Mouse (Mus musculus): ENCODE data around the gene Padi4. TPM values are rescaled to one million over a fixed set of nuclear protein-coding genes. Genes with fewer than 3 reads are reported as not detected.

Padi4 gene
- total RNA-seq, 2 experiments from 2014 or later: not detected

DNA sequence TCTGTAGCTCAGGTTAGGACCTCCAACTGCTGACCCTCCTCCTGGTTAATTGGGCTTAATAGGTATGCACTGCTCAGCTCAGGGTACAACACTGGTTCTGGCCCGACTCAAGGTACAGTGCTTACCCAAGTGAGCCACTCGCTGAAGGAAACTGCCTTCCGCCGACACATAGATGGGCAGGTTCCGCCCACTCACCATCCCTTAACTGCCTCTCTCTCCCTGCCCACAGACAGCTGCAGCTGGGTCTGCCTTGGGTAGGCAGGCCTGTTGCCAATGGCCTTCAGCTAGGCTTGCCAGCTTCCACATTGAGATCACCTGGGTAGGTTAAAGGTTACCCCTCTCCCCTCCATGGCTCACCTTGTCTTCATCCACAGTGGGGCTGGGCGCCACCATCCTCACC, 32.6 kb downstream of the Padi4 start:
- no peak for DNase-seq (ENCODE audit: low spot score in 2 of 2)

- DNase-seq (ENCODE audit: low spot score in 2 of 2): no peak
These were observed 33.4 kb downstream of the Padi4 start for GRCm38 (mm10) chr4:140740655-140741054.

- DNase-seq (ENCODE audit: low spot score in 2 of 2): no peak
These were observed 41.2 kb downstream of the Padi4 start for GRCm38 (mm10) chr4:140732871-140733270.

DNA sequence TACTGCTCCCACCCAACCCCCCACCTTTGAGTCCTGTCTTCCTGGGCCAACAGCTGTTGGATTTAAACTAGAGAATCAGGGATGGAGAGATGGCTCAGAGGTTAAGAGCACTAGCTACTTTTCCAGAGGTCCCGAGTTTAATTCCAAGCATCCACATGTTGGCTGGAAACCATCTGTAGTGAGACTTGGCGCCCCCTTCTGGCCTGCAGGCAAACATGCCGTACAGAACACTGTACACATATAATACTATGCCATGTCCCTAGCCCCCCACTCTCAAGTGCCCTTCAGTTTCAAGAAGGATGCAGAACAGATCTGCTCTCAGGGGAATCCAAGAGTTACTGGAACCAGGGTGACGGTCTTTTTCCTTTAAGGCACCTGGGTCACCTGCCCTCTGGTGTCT, 42.4 kb downstream of the Padi4 start:
- DNase-seq (ENCODE audit: low spot score in 2 of 2): no peak

DNA sequence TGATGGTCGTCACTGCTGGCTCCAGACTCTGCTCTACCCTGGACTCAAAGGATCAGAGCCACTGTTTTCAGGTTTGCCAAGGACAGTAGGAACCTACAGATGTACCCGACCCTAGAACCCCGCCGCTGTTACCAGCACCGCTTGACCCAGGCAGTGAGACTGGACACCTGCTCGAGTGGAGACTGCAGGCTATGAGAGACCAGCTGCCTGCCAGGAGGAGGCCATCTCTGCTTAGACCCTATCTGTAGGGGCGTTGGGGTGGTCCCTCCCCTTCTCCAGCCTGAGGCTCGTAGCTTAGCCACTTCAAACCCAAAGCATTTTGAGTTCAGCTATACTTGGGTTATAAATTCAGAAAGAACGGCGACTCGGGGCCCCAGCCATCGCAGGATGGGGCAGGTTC, 47.1 kb downstream of the Padi4 start:
- no peak for DNase-seq (ENCODE audit: low spot score in 2 of 2)

DNA sequence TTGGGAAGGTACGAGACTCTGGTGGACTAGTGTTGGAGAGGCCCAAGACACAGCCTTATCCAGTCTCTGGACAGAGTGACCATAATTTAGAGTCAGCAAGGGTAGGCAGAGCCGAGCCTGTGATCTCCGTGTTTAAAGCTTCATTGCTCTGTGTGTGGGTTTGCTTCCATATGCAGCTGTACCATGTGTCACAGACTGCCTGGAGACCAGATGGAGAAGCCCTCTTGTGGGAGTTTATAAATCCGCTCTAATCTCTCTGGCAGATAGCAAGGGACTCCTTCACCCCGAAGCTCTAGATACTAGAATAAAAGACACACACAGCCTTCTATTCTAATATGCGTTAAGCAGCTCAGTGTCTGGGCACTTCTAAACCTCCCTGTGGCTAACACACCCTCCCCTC, 49.3 kb downstream of the Padi4 start:
- peak; percentile 52 to 80 for DNase-seq (ENCODE audit: low spot score in 2 of 2)

DNA sequence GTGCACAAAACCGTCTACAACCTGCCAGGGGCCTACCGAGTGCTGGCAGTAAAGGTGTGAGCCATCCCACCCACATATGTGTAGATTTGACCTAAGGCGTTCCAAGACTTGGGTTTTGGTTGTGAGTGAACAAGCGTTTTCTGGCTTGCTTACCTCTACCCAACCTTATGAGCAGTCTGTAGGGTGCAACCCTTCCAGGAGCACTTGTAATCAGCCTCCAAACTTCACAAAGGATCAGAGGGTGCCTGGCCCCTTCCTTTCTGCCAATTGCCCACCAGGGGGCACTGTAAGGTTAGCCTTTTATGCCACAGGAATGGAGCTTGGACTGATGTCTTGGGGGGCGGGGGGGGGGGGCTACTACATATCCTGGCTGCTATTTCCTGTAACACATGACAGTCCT, 50.2 kb downstream of the Padi4 start:
- DNase-seq (ENCODE audit: low spot score in 2 of 2): peak in 1 of 2 experiments; percentile 26

DNA sequence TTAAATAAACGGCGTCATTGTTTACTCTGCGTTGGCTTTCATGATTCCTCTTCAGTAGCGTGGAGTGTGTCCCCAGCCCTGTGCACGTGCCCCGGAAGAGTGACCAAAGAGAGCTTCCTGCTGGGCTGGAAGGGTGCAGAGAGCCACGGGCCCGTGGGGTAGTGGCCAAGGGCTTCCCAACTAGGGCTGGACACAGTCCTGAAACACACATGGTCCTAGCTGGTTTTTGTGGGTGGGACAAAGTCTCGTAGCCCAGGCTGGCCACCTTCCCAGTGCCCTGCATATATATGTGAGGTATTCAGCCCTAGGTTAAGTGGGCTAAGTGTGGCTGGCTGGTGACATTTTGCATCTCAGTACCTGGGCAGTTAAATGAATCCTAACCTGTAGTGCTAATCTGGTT, 50.8 kb downstream of the Padi4 start:
- DNase-seq (ENCODE audit: low spot score in 2 of 2): no peak

GRCm38 (mm10) chr4:140722710-140723109, 51.3 kb downstream of the Padi4 start:
- no peak for DNase-seq (ENCODE audit: low spot score in 2 of 2)

GRCm38 (mm10) chr4:140721968-140722490, 52.0 kb downstream of the Padi4 start:
- no peak for DNase-seq (ENCODE audit: low spot score in 2 of 2)

DNA sequence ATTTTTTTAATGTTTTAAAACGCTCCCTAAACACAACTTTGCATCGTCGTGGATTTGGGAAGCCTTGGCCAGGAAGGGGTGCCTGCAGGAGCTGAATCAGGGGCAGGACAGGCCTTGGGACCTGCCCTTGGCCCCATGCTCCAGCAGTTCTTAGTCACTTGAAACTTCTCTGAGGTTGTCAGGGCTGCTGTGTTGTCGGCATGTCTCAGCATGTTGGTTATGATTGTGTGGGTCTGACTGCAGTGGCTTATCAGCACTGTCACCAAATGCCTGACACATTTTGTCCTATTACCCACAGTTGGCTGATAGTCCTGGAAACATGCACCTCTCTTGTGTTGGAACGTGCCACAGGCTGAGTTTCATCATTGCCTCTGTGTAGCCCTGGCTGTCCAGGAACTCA, 53.9 kb downstream of the Padi4 start:
- no peak for DNase-seq (ENCODE audit: low spot score in 2 of 2)

DNA sequence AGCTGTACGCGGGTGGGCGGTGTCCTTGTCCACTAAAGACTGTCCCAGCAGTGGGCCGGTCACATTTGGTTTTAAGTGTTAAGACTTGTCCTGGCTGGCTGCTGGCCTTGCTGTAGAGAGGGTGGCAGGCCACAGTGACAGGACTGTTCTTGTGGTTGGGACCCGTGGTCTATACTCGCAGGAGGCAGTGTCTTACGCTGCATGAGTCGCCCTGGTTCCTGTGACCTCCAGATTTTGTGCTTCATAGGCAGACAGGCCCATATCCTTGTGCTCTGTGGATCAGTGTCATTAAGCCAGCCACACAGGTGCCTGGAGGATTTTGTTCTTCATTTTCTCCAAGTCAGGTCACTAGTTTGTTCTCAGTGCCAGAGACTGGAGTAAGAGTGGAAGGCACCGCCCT, 55.6 kb downstream of the Padi4 start:
- no peak for DNase-seq (ENCODE audit: low spot score in 2 of 2)

- DNase-seq (ENCODE audit: low spot score in 2 of 2): no peak
These were observed 57.0 kb downstream of the Padi4 start for GRCm38 (mm10) chr4:140716994-140717393.

DNA sequence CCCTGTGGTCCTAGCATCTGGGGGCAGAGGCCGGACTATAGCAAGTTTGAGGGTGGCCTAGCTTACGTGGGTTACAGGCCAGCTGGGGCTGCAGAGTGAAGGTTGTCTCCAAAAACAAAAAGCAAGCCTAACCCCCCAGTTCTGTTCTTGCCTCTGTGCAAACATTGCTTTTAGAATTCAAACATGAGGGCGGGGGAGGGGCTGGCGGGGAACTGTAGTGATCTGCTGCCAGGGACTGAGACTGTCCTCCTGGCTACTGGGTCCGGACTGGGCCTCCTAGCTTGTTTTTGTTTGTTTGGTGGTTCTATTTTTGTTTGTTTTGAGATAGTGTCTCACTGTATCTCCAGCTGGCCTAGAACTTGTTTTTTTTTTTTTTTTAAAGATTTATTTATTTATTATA, 59.5 kb downstream of the Padi4 start:
- DNase-seq (ENCODE audit: low spot score in 2 of 2): no peak

- peak; percentile 96 to 99 for DNase-seq (ENCODE audit: low spot score in 2 of 2)
These were observed 60.3 kb downstream of the Padi4 start for GRCm38 (mm10) chr4:140713480-140714365.

GRCm38 (mm10) chr4:140711360-140711759, 62.7 kb downstream of the Padi4 start:
- no peak for DNase-seq (ENCODE audit: low spot score in 2 of 2)

DNA sequence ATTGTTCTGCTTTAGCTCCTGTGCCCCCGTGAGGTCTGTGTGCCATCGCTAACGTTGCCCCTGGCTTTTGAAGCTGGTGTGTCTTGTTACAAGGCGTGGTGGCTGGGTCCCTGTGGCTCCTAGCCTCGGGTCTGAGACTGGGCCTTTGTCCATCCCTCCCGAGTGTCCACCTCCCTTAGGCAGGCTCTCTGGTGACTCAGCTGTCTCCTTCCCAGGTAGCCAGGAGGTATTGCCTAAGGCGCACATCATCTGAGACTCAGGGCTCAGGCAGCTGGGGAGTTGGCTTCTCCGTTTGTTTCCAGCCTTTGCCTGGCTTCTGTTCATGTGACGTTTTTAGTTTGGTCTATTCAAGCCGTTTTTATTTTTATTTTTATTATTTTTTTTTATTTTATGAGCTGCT, 63.3 kb downstream of the Padi4 start:
- DNase-seq (ENCODE audit: low spot score in 2 of 2): no peak

DNA sequence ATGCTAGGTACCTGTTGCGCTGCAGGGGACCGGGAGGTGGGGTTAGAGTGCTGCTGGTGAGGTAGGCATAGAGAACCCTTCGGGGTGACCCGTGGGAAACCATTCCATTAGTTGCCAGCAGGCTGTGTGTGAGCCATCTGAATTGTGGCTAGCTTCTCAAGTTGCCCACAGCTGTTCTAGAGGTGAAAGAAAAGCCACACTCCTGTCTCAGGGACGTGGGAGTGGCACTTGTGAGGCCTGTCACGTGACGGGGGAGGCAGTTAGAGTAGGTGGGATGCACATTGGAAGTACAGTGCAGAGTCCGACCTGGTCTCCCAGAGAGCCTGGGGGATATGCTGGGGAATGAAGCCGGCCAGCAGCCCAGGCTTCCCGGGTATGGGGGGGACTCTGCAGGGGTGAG, 64.4 kb downstream of the Padi4 start:
- DNase-seq (ENCODE audit: low spot score in 2 of 2): no peak

- no peak for DNase-seq (ENCODE audit: low spot score in 2 of 2)
These were observed 64.9 kb downstream of the Padi4 start for GRCm38 (mm10) chr4:140709111-140709510.

DNA sequence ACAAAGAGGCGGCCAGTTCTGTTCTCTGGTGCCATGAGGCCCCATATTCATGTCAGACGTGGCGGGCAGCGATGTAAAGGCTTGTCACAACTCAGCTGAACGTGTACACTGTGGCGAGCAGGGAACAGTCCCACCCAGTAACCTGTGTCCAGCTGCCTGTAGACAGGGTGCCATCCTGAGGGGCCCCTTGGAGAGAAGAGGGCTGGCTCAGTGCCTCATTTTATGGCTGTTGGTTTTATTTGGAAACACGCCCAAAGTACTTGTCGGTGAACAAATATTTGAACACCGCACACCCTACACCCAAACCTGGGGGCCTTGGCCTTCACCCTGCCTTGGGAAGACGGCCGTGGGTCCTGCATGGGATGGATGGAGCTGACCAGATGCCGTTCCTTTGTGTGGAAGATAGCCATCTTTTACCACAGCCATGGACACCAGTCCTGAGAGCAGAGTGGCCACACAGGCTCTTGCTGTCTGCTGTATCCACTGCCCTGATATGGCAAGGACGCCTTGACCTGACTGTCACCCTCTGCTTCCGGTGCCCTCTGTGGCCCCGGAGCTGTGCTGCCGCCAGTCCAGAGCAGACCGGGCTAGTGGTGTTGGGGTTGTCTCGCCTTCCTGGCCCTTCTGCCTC, 65.6 kb downstream of the Padi4 start:
- no peak for DNase-seq (ENCODE audit: low spot score in 2 of 2)

DNA sequence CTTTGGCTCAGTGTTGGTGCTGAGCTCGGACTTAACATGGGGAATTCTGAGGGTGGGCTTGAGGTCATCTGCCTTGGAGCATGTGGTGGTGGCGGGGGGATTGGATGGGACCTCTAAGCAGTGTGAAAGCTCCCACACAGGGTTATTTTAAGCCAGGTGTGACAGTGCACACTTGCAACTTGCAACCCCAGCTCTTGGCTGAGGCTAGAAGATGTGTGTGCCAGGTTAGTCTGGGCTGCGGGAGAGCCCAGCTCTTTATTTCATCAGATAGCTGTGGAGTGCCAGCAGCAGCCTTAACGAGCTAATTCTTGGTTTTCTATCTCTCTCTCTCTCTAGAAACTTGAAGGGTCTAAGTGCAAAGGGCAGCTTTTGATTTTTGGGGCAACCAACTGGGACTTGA, 66.4 kb downstream of the Padi4 start:
- DNase-seq (ENCODE audit: low spot score in 2 of 2): no peak

GRCm38 (mm10) chr4:140704166-140704565, 69.9 kb downstream of the Padi4 start:
- DNase-seq (ENCODE audit: low spot score in 2 of 2): no peak

GRCm38 (mm10) chr4:140703636-140704035, 70.4 kb downstream of the Padi4 start:
- no peak for DNase-seq (ENCODE audit: low spot score in 2 of 2)

Data from layer of hippocampus, adult 18-20 months (tissue).